Mouse (Mus musculus) forebrain, embryonic 11.5 days (tissue): ENCODE data around the gene Ugt1a9. TPM values are rescaled to one million over a fixed set of nuclear protein-coding genes. Genes with fewer than 3 reads are reported as not detected.
"Not testable (repeated sequence)": the region's sequence is repeated elsewhere in the genome, so short reads cannot be mapped to it uniquely, and the experiment has no call there.

Source experiments
- ATAC-seq: fragments of 200-750 bp; cut with Nextera tagmentation; replicated peaks from 2 replicates; pipeline ENCODE4 v1.8.0; 2017; ENCODE audit warnings: moderate TSS enrichment; ENCODE audit not compliant: low FRiP score
- DNase-seq: peaks from one replicate; pipeline ENCODE4 v3.0.0-alpha.2; 2017; ENCODE audit warnings: low spot score
- H3K27ac ChIP-seq: fragments of 300-500 bp; sonication (generic); 2 replicates; pipeline ENCODE4 v1.5.1; 2014; ENCODE audit warnings: low read depth, low read length
- H3K27me3 ChIP-seq: fragments of 300-500 bp; sonication (generic); 2 replicates; pipeline ENCODE4 v1.6.1; 2014; ENCODE audit warnings: mild to moderate bottlenecking, low read length, mixed read lengths; ENCODE audit not compliant: control insufficient read depth, insufficient read depth
- H3K36me3 ChIP-seq: fragments of 300-500 bp; sonication (generic); 2 replicates; pipeline ENCODE4 v1.6.1; 2014; ENCODE audit warnings: mild to moderate bottlenecking, low read length, moderate library complexity, mixed read lengths; ENCODE audit not compliant: control insufficient read depth, insufficient read depth
- H3K4me1 ChIP-seq: fragments of 300-500 bp; sonication (generic); replicated peaks from 2 replicates; pipeline ENCODE4 v1.6.1; 2014; ENCODE audit warnings: low read length, mixed read lengths; ENCODE audit not compliant: control insufficient read depth, insufficient read depth
- H3K4me2 ChIP-seq: fragments of 300-500 bp; sonication (generic); 2 replicates; pipeline ENCODE4 v1.6.1; 2014; ENCODE audit warnings: low read depth, mild to moderate bottlenecking, low read length, moderate library complexity, mixed read lengths; ENCODE audit not compliant: severe bottlenecking
- H3K4me3 ChIP-seq: fragments of 300-500 bp; sonication (generic); 2 replicates; pipeline ENCODE4 v1.5.1; 2014; ENCODE audit warnings: low read depth, low read length
- H3K9ac ChIP-seq: fragments of 300-500 bp; sonication (generic); 2 replicates; pipeline ENCODE4 v1.6.1; 2014; ENCODE audit warnings: low read length
- H3K9me3 ChIP-seq: fragments of 300-500 bp; sonication (generic); 2 replicates; pipeline ENCODE4 v1.6.1; 2016; ENCODE audit warnings: low read length, mixed read lengths; ENCODE audit not compliant: control insufficient read depth
- WGBS: fragments of 180-500 bp; shearing (Covaris S2); extraction: QIAGEN DNeasy Blood & Tissue Kit; methylation state at CpG from one replicate; pipeline ENCODE4 v1.1.7; 2014; 5-methylcytosine and 5-hydroxymethylcytosine counted together
- polyA plus RNA-seq: library from polyadenylated mRNA; unstranded; fragments of >200 nt; fragmentation: Nextera tagmentation; extraction: Ambion mirVana; gene quantifications from 2 replicates; pipeline ENCODE4 v1.2.1, GENCODE M21; 2014

Gene Ugt1a9
- polyA plus RNA-seq, 1 experiment from 2014 or later = not detected

- no peak for ATAC-seq
- no peak overlapping the region for H3K4me2 ChIP-seq
- no peaks in the 10 kb centered on the region for H3K27me3 ChIP-seq
- H3K27ac ChIP-seq = no peak overlapping the region
- H3K36me3 ChIP-seq = no peaks in the 10 kb centered on the region
- no peaks in the 10 kb centered on the region for H3K4me1 ChIP-seq
- no peaks in the 10 kb centered on the region for H3K9me3 ChIP-seq
- H3K4me3 ChIP-seq = no peak overlapping the region
- 86% methylated on average over 3 of the region's 3 CpGs for WGBS
- DNase-seq = no peak
- H3K9ac ChIP-seq = no peak overlapping the region
Measured at GRCm38 (mm10) chr1:88137264-88137663, 66.7 kb downstream of the Ugt1a9 start.

- Histone ChIP-seq H3K4me1 (no peaks in the 10 kb centered on the region), H3K27ac (no peak overlapping the region), H3K4me3 (no peak overlapping the region), H3K4me2 (no peak overlapping the region), H3K9ac (no peak overlapping the region), H3K36me3 (no peaks in the 10 kb centered on the region), H3K27me3 (no peaks in the 10 kb centered on the region), H3K9me3 (no peaks in the 10 kb centered on the region)
- 88% methylated on average over 1 of the region's 1 CpGs for WGBS
- DNase-seq (no peak), ATAC-seq (no peak)
Measured at GRCm38 (mm10) chr1:88138145-88138544, 67.5 kb downstream of the Ugt1a9 start.

GRCm38 (mm10) chr1:88140492-88140891 lies 69.9 kb downstream of the Ugt1a9 start:
- not testable (repeated sequence) for H3K27me3 ChIP-seq, H3K4me2 ChIP-seq, H3K9me3 ChIP-seq, H3K4me3 ChIP-seq, DNase-seq, H3K4me1 ChIP-seq, H3K9ac ChIP-seq, H3K36me3 ChIP-seq, ATAC-seq, H3K27ac ChIP-seq
- WGBS = 70% methylated on average over 1 of the region's 1 CpGs

- H3K27me3 ChIP-seq, H3K4me2 ChIP-seq, ATAC-seq, H3K36me3 ChIP-seq, H3K9me3 ChIP-seq, H3K4me3 ChIP-seq, H3K27ac ChIP-seq, H3K4me1 ChIP-seq, H3K9ac ChIP-seq: not testable (repeated sequence)
- DNase-seq = peak; percentile 55
- WGBS = 7% methylated on average over 5 of the region's 5 CpGs
Measured at GRCm38 (mm10) chr1:88143966-88144675, 73.5 kb downstream of the Ugt1a9 start.

GRCm38 (mm10) chr1:88145278-88145677 lies 74.7 kb downstream of the Ugt1a9 start:
- not testable (repeated sequence) for DNase-seq, H3K36me3 ChIP-seq, H3K4me3 ChIP-seq, H3K9me3 ChIP-seq, H3K4me2 ChIP-seq, ATAC-seq, H3K27me3 ChIP-seq, H3K4me1 ChIP-seq, H3K9ac ChIP-seq, H3K27ac ChIP-seq
- WGBS = 75% methylated on average over 2 of the region's 2 CpGs

- not testable (repeated sequence) for H3K4me1 ChIP-seq, H3K4me2 ChIP-seq, H3K9ac ChIP-seq, H3K9me3 ChIP-seq, H3K27ac ChIP-seq, DNase-seq, H3K4me3 ChIP-seq, H3K27me3 ChIP-seq, ATAC-seq, H3K36me3 ChIP-seq
- WGBS = 82% methylated on average over 2 of the region's 2 CpGs
Measured at GRCm38 (mm10) chr1:88150133-88150532, 79.5 kb downstream of the Ugt1a9 start.

GRCm38 (mm10) chr1:88158430-88158829 lies 87.8 kb downstream of the Ugt1a9 start:
- 86% methylated on average over 2 of the region's 2 CpGs for WGBS
- Histone ChIP-seq H3K9ac (no peak overlapping the region), H3K36me3 (no peaks in the 10 kb centered on the region), H3K27ac (no peak overlapping the region), H3K4me2 (no peak overlapping the region), H3K27me3 (no peaks in the 10 kb centered on the region), H3K9me3 (no peaks in the 10 kb centered on the region), H3K4me3 (no peak overlapping the region), H3K4me1 (no peaks in the 10 kb centered on the region)
- DNase-seq (no peak), ATAC-seq (no peak)

- H3K9me3 ChIP-seq = no peaks in the 10 kb centered on the region
Measured at GRCm38 (mm10) chr1:88165711-88166110, 95.1 kb downstream of the Ugt1a9 start, which contains the start of gene Ugt1a5. Ugt1a5 (plus strand) TSS chr1:88166012.

GRCm38 (mm10) chr1:88172190-88172589 lies 101.6 kb downstream of the Ugt1a9 start:
- H3K36me3 ChIP-seq, ATAC-seq, H3K27ac ChIP-seq, H3K9me3 ChIP-seq, H3K4me1 ChIP-seq, H3K9ac ChIP-seq, H3K27me3 ChIP-seq, DNase-seq, H3K4me2 ChIP-seq, H3K4me3 ChIP-seq: not testable (repeated sequence)
- WGBS = 93% methylated on average over 5 of the region's 7 CpGs

More at GRCm38 (mm10) chr1:88165711-88166110, 95.1 kb downstream of the Ugt1a9 start, which contains the start of gene Ugt1a5:
- H3K27ac ChIP-seq = no peak within 1 kb of the TSS
- H3K36me3 ChIP-seq = no peaks in the 10 kb centered on the region
- no peak within 1 kb of the TSS for H3K9ac ChIP-seq
- H3K4me2 ChIP-seq = no peak within 1 kb of the TSS
- no peaks in the 10 kb centered on the region for H3K4me1 ChIP-seq
- no peak within 1 kb of the TSS for H3K4me3 ChIP-seq
- no peaks in the 10 kb centered on the region for H3K27me3 ChIP-seq
- 81% methylated on average over 5 of the region's 5 CpGs for WGBS
- ATAC-seq (no peak), DNase-seq (no peak)
